Mouse (Mus musculus): ENCODE results near the gene Dna2. TPM values are rescaled to one million over a fixed set of nuclear protein-coding genes. Genes with fewer than 3 reads are reported as not detected.
A peak's percentile ranks its signal among the peaks of the same experiment; 100 is the strongest.

Dna2 gene
- total and polyA plus RNA-seq, 2 experiments from 2014 or later, result 3.7 to 6.1 TPM

DNA sequence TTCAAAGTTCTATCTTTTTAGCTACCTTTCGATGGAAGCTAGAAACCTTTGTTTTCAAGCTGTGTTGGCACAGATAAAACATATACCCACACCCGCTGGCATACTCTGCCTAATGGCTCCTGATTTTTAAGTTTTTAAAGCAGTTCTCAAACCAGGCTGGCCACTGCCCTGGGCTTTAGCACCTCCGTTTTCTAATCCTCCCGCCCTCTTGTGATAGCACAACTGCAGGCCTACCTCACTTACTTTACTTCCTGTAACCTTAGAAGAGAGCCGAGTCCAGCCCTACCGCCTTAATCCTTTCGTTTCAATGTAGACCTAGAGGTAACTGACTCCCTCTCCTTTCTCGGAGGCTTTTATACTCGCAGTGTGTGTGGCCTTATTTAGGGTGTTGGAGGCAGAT, 56.4 kb downstream of the Dna2 start:
- Histone ChIP-seq H3K4me3 (ENCODE audit: low read length) (no peak overlapping the region), H3K4me2 (ENCODE audit: low read depth, low read length) (no peak overlapping the region), H3K36me3 (ENCODE audit: insufficient read depth, low read length) (peaks cover 71% of the 10 kb centered on the region), H3K27ac (no peak overlapping the region), H3K4me1 (ENCODE audit: insufficient read depth, low read length) (no peaks in the 10 kb centered on the region), H3K9me3 (ENCODE audit: low read length) (no peaks in the 10 kb centered on the region), H3K9ac (replicated peaks; ENCODE audit: low read length) (no peak overlapping the region), H3K27me3 (ENCODE audit: insufficient read depth, low read length) (no peaks in the 10 kb centered on the region)
- no peak for ATAC-seq
- TF ChIP-seq CTCF (IDR thresholded peaks at IDR 0.05; ENCODE audit: low read depth), result no peak
- DNase-seq (ENCODE audit: low spot score), result no peak
- WGBS, result 86% methylated on average over 9 of the region's 9 CpGs

DNA sequence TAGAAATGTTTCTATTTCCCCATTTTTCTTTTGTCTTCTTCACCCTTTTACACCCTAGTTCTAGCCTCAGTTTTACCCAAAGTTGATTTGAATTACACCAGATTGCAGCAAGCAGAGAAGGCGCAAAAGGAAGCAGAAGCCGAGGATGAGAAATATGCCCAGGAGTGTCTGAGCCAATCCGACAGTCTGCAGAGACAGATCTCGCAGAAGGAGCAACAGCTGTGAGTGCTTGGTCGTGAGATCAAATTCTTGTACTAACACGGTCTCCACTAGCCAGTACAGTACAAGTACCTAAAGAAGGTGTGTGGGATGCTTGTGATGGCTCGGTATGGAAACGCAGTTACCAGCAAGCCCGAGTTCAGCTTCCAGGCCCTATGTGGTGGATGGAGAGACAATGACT, 57.7 kb downstream of the Dna2 start:
- Histone ChIP-seq H3K4me1 (ENCODE audit: insufficient read depth, low read length) (no peaks in the 10 kb centered on the region), H3K27me3 (ENCODE audit: insufficient read depth, low read length) (no peaks in the 10 kb centered on the region), H3K36me3 (ENCODE audit: insufficient read depth, low read length) (peaks cover 68% of the 10 kb centered on the region), H3K9ac (replicated peaks; ENCODE audit: low read length) (no peak overlapping the region), H3K4me3 (ENCODE audit: low read length) (no peak overlapping the region), H3K9me3 (ENCODE audit: low read length) (no peaks in the 10 kb centered on the region), H3K27ac (no peak overlapping the region), H3K4me2 (ENCODE audit: low read depth, low read length) (no peak overlapping the region)
- DNase-seq (ENCODE audit: low spot score), result no peak
- no peak for TF ChIP-seq CTCF (IDR thresholded peaks at IDR 0.05; ENCODE audit: low read depth)
- ATAC-seq, result no peak
- WGBS, result 89% methylated on average over 9 of the region's 9 CpGs

DNA sequence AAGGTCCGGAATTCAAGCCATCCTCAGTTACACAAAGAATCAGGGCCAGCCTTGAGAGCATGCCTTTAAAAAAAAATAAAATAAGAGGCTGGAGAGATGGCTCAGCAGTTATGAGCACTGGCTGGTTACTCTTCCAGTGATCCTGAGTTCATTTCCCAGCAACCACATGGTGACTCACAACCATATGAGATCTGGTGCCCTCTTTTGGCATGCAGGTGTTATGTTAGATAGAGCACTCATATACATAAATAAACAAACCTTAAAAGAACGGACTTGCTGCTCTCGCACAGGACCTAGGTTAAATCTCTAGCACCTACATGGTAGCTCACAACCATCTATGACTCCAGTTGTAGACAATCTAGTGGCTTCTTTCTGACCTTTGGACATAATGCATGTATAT, 61.4 kb downstream of the Dna2 start:
- no peaks in the 10 kb centered on the region for H3K9me3 ChIP-seq (ENCODE audit: low read length)
- no peak overlapping the region for H3K4me2 ChIP-seq (ENCODE audit: low read depth, low read length)
- H3K4me3 ChIP-seq (ENCODE audit: low read length), result no peak overlapping the region
- no peak overlapping the region for H3K9ac ChIP-seq (replicated peaks; ENCODE audit: low read length)
- H3K27ac ChIP-seq, result no peak overlapping the region
- H3K4me1 ChIP-seq (ENCODE audit: insufficient read depth, low read length), result no peaks in the 10 kb centered on the region
- no peak for ATAC-seq
- H3K36me3 ChIP-seq (ENCODE audit: insufficient read depth, low read length), result peaks cover 57% of the 10 kb centered on the region
- WGBS, result 69% methylated on average over 3 of the region's 3 CpGs
- TF ChIP-seq CTCF (IDR thresholded peaks at IDR 0.05; ENCODE audit: low read depth), result peak; percentile 21; the same call in 1 of the 2 replicates
- no peaks in the 10 kb centered on the region for H3K27me3 ChIP-seq (ENCODE audit: insufficient read depth, low read length)
- no peak for DNase-seq (ENCODE audit: low spot score)

DNA sequence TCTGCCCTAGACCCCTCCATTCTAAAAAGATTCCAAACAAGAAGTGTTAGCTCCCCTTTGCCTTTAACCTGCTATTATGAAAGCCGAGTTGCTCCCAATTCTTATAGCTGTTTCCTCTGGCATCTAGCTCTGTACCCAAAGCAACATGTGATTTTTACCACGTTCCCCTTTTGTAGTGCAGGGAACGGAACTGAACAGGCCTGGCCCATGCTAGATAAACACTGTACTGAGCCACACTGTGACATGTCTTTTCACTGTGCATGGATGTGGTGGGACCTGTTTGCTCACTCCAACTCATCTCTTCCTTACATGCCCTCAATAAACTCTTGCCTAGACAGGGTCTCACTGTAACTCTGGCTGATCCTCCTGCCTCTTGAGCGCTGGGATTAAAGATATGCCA, 63.4 kb downstream of the Dna2 start:
- ATAC-seq (no peak), DNase-seq (ENCODE audit: low spot score) (no peak)
- WGBS, result 84% methylated on average over 4 of the region's 4 CpGs
- Histone ChIP-seq H3K9me3 (ENCODE audit: low read length) (no peaks in the 10 kb centered on the region), H3K36me3 (ENCODE audit: insufficient read depth, low read length) (peaks cover 53% of the 10 kb centered on the region), H3K4me3 (ENCODE audit: low read length) (no peak overlapping the region), H3K9ac (replicated peaks; ENCODE audit: low read length) (no peak overlapping the region), H3K27me3 (ENCODE audit: insufficient read depth, low read length) (no peaks in the 10 kb centered on the region), H3K4me1 (ENCODE audit: insufficient read depth, low read length) (no peaks in the 10 kb centered on the region), H3K4me2 (ENCODE audit: low read depth, low read length) (no peak overlapping the region), H3K27ac (no peak overlapping the region)
- no peak for TF ChIP-seq CTCF (IDR thresholded peaks at IDR 0.05; ENCODE audit: low read depth)

DNA sequence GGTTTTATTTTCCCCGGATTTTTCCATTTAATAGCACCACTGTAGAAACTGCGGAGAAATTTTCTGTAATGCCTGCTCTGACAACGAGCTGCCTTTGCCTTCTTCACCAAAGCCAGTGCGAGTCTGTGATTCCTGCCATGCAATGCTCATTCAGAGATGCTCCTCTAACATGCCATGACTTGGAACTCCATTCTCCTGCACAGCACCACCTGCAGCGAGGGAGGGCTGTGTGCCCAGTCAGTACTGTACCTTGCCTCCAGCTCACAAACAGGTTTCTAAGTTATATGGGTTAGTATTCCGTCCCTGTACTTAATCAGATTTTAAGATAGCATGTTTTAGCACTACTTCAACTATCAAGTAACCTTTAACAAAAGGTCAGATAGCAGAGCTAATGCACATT, 64.7 kb downstream of the Dna2 start:
- H3K27ac ChIP-seq, result no peak overlapping the region
- DNase-seq (ENCODE audit: low spot score), result no peak
- no peak for ATAC-seq
- no peaks in the 10 kb centered on the region for H3K27me3 ChIP-seq (ENCODE audit: insufficient read depth, low read length)
- no peak for TF ChIP-seq CTCF (IDR thresholded peaks at IDR 0.05; ENCODE audit: low read depth)
- H3K4me2 ChIP-seq (ENCODE audit: low read depth, low read length), result no peak overlapping the region
- H3K4me3 ChIP-seq (ENCODE audit: low read length), result no peak overlapping the region
- no peaks in the 10 kb centered on the region for H3K4me1 ChIP-seq (ENCODE audit: insufficient read depth, low read length)
- H3K9me3 ChIP-seq (ENCODE audit: low read length), result no peaks in the 10 kb centered on the region
- 79% methylated on average over 6 of the region's 6 CpGs for WGBS
- H3K36me3 ChIP-seq (ENCODE audit: insufficient read depth, low read length), result peaks cover 57% of the 10 kb centered on the region
- no peak overlapping the region for H3K9ac ChIP-seq (replicated peaks; ENCODE audit: low read length)

DNA sequence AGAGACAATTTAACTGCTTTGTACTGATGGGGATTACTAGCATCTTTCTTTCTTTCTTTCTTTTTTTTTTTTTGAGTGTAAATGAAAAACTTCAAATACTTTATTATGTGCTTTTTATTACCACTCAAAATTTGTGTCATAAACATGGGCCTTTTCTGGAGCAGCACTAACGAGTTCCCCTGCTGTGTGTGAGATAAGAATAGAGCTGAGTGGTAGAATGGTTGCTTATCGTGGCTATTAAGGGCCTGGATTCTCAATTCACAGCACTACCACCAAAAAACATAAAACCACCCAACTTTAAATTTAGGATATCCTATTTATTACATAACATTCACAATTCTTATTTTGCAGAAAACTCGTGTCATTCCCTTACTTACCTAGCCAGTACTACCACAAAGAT, 66.7 kb downstream of the Dna2 start:
- ATAC-seq (no peak), DNase-seq (ENCODE audit: low spot score) (no peak)
- no peak overlapping the region for H3K4me3 ChIP-seq (ENCODE audit: low read length)
- 76% methylated on average over 3 of the region's 3 CpGs for WGBS
- H3K27ac ChIP-seq, result no peak overlapping the region
- no peak overlapping the region for H3K4me2 ChIP-seq (ENCODE audit: low read depth, low read length)
- no peaks in the 10 kb centered on the region for H3K4me1 ChIP-seq (ENCODE audit: insufficient read depth, low read length)
- TF ChIP-seq CTCF (IDR thresholded peaks at IDR 0.05; ENCODE audit: low read depth), result no peak
- no peaks in the 10 kb centered on the region for H3K27me3 ChIP-seq (ENCODE audit: insufficient read depth, low read length)
- no peaks in the 10 kb centered on the region for H3K9me3 ChIP-seq (ENCODE audit: low read length)
- H3K9ac ChIP-seq (replicated peaks; ENCODE audit: low read length), result no peak overlapping the region
- H3K36me3 ChIP-seq (ENCODE audit: insufficient read depth, low read length), result peaks cover 50% of the 10 kb centered on the region

DNA sequence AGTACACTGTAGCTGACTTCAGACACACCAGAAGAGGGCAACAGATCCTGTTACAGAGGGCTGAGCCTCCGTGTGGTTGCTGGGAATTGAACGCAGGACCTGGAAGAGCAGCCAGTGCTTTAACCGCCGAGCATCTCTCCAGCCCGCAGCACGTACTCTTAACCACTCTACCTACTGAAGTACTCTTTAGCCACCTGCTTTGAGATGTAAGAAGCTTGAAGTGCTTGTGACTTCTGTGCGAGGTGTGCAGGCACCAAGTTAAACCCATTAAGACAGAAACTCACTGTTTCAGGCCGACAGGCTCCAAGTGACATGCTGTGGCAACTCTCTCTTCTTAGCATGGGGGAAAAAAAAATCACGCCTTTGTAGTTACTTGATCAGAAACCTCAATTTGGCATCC, 67.3 kb downstream of the Dna2 start:
- peaks cover 47% of the 10 kb centered on the region for H3K36me3 ChIP-seq (ENCODE audit: insufficient read depth, low read length)

More for the DNA sequence above, 67.3 kb downstream of the Dna2 start:
- DNase-seq (ENCODE audit: low spot score) (no peak), ATAC-seq (no peak)
- Histone ChIP-seq H3K27me3 (ENCODE audit: insufficient read depth, low read length) (no peaks in the 10 kb centered on the region), H3K4me3 (ENCODE audit: low read length) (no peak overlapping the region), H3K4me1 (ENCODE audit: insufficient read depth, low read length) (no peaks in the 10 kb centered on the region), H3K9ac (replicated peaks; ENCODE audit: low read length) (no peak overlapping the region), H3K27ac (no peak overlapping the region), H3K9me3 (ENCODE audit: low read length) (no peaks in the 10 kb centered on the region), H3K4me2 (ENCODE audit: low read depth, low read length) (no peak overlapping the region)
- 86% methylated on average over 9 of the region's 9 CpGs for WGBS
- no peak for TF ChIP-seq CTCF (IDR thresholded peaks at IDR 0.05; ENCODE audit: low read depth)

Data from hindbrain, postnatal 0 days (tissue).